Mouse (Mus musculus) testis, postnatal 14 days (tissue): ENCODE measurements around the gene Hist1h4n.

ENCODE experiments used
- DNase-seq: peaks from one replicate; pipeline ENCODE4 v3.0.0; 2021; ENCODE audit warnings: low spot score

Gene Hist1h4n

GRCm38 (mm10) chr13:21795584-21795983, 36.4 kb downstream of the Hist1h4n start:
- no peak for DNase-seq

- DNase-seq = no peak
These were observed 41.3 kb downstream of the Hist1h4n start for GRCm38 (mm10) chr13:21790601-21791283.

- no peak for DNase-seq
These were observed 42.1 kb downstream of the Hist1h4n start for GRCm38 (mm10) chr13:21789925-21790324.

- peak; percentile 38 for DNase-seq
These were observed 44.0 kb downstream of the Hist1h4n start for GRCm38 (mm10) chr13:21787760-21788593.

GRCm38 (mm10) chr13:21786899-21787629, 44.9 kb downstream of the Hist1h4n start, which contains the start of the genes Hist1h2an and Hist1h2bp:
Gene Hist1h2an, minus strand, starts transcription at chr13:21787218.
Gene Hist1h2bp, plus strand, starts transcription at chr13:21787461.
- DNase-seq = peak; percentile 95

- DNase-seq = peak; percentile 48
These were observed 45.7 kb downstream of the Hist1h4n start for GRCm38 (mm10) chr13:21786189-21786898.

- DNase-seq = no peak
These were observed 47.7 kb downstream of the Hist1h4n start for GRCm38 (mm10) chr13:21784311-21784710.

- DNase-seq = peak; percentile 62
These were observed 48.2 kb downstream of the Hist1h4n start for GRCm38 (mm10) chr13:21783734-21784161.

- peak; percentile 62 for DNase-seq
These were observed 48.8 kb downstream of the Hist1h4n start, which contains the start of gene Hist1h3i for GRCm38 (mm10) chr13:21783255-21783617. Gene Hist1h3i, minus strand, starts transcription at chr13:21783370.

GRCm38 (mm10) chr13:21782361-21783254, 49.4 kb downstream of the Hist1h4n start:
- DNase-seq = peak; percentile 34
